Mouse (Mus musculus) kidney, adult 9 months (tissue): ENCODE data around the gene Igf2r.

Experiments
- DNase-seq: peaks from one replicate; pipeline ENCODE4 v3.0.0; 2022

The Igf2r gene

DNA sequence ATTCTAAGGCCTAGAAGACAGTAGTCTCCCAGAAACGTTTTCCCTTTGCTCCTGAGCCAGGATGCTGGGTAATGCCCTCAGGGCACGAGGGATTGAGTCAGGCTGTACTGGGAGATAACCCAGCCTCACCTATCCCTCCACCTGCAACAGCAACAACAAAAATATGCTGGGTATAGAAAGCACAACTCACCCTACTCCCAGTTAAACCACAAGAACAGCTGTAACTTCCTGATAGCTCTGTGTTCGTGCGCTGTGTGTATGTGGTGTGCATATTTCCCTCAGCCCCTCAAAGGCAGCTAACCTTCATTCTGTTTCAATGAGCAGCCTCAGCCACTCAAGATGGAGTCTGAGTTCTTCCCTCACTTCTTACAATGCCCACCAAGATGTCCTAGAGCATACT, 23.7 kb downstream of the Igf2r start:
- no peak for DNase-seq

DNA sequence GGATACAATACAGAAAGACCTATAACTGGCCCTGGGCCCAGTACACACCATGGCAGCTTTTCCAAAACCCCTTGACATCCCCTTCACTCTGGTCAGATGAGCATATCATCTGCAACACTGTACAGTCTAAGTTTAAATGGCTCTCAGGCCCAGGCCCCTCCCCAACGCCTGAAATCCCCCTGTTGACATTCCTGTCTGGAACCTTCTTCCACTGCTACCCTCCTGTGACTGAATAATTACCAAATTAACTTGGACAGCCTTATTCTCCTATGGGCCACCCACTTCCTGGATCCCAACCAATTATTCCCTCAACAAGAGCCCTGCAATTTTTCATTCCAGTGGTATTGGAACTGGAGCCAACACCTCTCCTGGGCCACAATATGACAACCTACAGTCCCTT, 25.4 kb downstream of the Igf2r start:
- no peak for DNase-seq

DNA sequence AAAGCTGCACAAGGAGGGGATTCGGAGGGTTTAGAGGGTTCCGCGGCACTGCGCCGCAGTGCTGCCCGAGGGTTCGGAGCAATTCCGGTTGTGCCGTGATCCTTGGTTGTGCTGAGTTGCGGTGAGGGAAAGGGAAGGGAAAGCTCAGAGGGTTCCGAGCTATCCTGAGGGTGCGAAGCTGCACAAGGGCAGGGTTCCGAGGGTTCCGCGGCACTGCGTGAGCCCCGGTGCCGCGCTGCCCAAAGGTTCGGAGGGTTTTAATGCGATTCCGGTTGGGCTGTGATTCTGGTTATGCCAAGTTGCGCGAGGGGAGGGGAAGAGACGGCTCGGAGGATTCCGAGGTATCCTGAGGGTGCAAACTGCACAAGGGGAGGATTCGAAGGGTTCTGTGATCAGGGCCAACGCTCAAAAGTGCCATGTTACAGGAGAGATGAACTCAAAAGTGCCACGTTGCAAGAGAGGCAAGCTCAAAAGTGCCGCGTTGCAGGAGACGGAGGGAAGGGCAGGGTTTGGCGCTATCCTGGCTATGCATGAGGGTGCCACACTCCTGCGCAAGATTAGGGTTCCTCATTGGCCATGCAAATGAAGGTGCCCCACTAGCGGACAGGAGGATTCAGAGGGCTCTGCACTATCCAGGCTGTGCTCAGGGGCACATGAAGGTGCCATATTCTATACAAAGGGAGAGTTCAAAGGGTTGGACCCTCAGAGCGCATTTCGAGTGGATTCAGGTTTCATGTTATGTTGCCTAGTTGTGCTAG, 27.1 kb downstream of the Igf2r start:
- no peak for DNase-seq

DNA sequence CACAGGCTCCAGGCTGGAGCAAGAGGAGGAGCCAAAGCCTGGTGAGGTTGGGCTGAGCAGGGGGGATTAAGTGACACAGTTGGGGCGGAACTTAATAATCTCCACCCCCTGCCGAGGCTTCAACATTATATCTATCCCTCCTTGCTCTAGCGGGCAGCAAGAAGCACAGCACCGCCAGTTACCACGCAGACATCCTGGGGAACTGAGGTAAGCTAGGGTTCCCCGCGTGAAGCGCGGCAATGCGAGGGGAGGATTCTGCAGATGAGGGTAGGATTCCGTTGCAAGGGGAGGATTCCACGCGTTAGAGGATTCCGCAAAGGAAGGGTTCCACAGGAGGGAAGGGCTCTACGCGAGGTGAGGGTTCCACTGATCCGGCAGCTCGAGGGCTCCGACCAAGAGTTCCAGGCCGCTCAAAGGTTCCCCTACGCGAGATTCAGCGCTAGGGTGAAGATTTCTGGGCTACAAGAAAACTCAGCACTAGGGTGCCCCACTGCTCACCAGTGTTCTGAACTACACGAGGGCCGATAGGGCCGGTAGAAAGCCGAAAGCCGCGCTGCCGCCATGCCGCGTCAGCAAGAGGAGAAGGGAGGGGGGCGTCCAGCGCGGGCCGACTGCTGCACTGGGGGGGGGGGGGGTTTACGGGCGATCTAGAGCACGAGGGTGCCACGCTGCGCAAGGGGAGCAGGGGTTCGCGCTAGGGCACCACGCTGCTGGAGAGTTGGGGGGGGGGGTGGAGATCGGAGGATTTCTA, 28.1 kb downstream of the Igf2r start:
- DNase-seq: peak; percentile 80

DNA sequence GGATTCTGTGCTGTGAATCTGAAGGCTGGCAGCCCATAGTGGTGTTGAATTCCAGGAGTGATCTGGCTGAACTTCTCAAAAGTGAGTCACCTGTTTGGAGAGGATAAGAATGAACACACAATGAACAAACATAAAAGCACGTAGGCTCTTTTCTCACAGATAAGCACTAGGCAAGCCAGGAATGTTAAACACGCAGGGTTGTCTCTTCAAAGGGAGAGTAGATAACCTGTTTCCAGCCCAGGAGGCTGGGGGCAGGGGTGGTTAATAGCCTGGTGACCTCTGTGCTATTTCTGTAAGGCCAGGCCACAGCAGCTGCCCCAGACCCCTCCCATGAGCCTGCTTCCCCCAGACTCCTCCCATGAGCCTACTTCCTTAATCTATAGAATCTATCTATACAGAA, 29.1 kb downstream of the Igf2r start:
- no peak for DNase-seq

DNA sequence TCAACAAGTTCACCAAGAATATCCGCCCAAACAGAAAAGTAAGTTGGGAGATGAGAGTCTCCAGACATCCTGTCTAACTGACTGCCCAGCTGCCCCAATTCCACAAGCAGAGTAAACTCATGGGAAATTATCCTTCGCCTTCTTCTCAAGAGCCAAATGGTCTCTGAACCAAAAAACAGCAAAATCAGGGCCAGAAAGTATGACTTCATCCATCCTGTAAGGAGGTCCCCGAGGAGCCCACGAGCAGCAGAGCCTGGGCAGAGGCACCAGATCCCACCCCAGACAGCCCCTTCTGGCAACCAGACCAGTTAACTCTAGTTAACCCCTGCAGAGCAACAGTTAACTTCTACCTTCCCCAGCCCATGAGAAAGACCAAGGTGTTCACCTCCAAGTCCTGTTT, 29.9 kb downstream of the Igf2r start:
- no peak for DNase-seq

DNA sequence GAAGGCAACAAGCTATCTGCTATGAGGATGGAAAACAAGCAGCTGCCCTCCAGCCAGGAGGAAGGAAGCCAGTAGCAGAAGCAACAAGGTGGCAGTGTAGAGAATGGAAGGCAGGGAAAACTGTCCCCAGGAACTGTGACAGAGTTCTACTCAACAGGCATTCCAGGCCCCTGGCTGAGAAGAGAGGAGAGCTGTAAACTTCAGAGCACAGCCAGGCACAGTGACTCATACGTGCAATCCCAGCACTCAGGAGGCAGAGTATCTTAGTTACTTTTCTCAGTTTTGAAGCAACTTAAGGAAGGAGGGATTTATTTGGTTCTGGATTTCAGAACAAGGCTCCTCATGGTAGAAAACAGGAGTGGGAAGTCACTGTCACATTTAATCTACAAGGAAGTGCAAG, 31.5 kb downstream of the Igf2r start:
- no peak for DNase-seq

DNA sequence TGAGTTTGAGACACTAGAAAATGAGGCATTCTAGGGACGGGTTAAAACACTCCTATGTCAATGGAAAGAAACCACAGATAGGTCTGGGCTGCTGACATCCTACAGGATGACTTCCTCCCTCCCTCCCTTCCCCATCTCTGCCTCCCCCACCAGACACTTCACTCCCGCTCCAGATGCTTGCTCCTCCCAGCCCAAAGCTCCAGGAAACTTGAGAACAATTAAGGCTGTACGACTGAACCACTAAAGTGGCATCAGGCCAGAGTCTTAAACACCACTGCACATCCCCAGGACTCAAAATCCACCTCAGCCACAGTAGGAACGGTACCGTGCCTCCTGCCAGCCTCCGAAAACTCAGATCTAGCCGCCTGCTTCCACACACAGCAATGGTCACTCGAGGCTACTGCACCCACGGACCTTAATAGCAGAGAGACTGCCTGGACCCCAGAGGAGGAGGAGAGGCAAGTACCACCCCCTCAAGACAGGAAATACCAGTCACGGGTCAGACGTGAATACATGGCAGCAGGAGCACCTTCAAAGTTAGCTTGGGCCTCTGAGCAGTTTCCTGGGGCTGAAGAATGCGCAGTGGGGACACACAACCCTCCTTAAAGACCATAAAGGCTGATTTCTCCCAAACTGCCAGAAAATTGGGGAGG, 35.1 kb downstream of the Igf2r start:
- no peak for DNase-seq

DNA sequence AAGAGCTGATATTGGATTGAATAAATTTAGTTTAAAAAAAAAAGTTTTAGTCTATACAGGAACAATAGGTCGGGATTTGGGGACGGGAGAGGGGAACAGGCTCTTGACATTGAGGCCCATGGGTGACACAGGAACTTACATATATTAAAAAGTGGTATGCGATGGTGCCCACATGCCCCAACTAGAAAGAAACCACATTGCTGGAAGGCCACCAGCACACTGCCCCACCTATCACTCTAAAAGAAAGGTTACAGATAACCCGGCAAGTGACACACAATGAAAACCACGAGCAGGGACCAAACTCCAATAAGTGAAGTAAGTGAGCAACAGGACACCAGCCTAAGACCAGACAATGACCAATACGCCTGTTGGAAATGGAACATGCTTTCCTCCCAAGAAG, 36.3 kb downstream of the Igf2r start:
- no peak for DNase-seq

DNA sequence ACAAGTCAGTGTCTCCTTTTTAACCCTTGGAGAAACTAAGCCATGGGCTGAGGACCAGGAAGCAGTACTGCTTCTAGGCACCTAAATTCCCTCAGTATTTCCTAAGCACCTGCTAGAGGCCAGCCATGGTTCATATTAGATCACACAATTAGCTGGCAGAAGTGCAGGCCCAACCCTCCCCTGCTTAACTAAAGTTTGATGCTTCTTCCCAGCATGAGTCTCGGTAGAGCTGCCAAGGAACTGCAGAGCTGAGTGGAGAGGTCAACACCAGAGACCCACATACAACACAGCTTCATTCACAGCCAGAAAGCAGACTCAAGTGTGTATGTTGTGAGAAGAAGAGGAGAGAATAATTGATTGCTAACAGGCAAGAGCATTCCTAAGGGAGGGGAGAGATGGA, 40.9 kb downstream of the Igf2r start:
- DNase-seq: no peak

DNA sequence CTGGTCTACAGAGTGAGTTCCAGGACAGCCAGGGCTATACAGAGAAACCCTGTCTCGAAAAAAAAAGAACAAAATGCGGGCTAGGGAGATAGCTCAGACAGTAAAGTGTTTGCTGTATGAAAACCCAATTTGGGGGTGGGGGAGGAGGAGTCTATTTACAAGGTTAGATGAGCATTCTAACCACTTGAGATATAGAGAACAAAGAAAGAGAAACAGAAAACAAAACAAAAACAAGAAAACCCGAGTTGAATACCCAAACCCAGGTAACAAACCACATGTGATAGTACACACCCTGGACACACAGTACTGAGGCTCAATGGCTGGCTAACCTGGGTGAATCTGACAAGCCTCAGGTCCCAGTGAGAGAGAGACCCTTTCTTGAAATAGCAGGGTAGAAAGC, 41.7 kb downstream of the Igf2r start:
- DNase-seq: no peak

DNA sequence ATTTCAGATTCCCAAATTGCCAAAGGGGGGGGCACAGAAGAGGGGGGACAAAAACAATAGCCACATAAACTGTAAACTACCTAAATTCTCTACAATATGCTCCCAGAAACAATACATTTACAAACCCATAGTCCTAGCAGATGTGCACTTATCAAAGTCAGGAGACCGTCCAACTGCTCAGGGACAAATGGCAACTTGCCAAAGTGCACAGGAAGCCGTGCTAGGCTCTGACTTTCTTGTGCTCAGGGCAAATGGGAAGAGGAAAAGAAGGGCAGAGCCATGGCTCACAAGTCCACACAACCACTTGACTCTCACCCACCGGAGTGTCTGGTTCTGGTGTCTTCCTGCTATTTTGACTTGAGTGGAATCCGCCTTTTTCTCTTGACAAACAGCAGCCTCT, 43.6 kb downstream of the Igf2r start:
- DNase-seq: peak; percentile 67

DNA sequence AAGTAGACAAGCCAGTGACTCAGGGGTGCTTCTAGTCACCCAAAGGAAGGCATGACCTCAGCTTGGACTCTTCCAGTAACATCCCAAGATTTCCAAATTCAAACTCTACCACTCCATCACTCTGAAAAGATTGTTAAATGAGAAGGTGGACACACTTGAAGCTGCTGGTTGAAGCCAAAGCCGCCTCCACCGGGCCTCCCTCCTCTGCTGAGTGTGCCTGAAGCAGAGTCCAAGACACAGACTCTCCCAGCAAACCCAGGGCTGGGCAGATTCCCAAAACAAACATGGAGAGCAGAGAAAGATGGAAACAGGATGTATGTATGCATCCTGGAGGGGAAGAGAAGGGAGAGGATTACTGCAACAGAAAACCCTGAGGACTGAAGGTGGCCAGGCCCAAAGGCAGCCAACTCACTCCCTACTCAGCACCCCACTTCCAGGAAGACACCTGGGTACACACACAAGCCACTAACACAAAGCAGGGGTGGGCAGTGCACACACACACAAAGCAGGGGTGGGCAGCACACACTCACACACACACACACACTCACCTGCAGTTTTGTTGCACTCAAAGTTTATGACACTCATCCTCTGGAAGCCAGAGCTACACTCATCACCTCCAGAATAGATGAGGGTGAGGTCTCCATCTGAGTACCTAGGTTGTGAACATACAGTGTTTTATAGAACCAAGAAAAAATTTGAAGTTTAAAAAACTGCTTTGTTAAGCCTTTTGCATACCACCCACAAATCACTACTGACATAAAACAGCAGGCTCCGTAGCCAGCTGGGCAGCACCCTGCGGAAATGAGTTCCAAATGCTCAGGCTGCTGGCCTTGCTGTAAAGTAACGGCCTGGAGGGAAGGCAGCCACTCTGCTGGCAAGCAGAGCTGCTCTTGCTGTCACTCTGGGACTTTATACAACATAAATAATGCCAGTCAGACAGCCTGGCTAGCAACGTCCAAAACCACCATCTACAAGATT, 44.4 kb downstream of the Igf2r start:
- peak; percentile 39 for DNase-seq

DNA sequence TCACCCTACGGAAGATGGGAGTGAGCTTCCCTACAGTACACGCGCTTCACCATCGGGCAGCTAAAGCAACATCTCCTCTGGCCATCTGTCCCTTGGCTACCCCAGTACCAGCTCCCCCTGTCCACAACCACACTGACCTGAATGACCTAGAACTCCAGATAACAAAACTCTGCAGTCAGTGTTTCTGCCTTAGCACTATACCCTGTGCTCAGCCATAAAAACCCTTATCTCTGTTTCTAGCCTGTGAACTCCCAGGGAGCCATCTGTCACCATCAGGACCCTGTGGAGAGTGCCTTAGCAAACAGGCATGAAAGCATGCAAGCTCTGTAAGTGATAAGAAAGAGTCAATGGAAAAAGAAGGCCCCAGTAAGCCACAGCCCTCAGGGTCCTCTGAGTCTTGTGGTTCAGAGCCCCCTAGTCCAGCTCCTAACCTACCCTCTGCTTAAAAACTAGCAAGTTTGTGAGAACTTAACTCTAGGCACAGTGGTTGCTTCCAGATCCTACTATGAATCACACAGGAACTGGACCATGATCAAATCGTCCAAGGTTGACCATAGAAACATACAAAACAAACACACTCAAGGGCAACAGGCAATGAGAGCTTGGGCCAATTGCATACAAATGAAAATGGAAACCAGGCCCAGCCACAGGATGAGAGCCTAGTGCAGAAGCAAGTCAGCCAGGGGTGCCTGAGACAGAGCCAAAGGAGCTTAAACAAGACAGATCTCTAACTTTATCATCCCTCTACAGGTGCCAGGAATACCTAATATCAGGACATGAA, 45.3 kb downstream of the Igf2r start:
- DNase-seq: peak; percentile 33

DNA sequence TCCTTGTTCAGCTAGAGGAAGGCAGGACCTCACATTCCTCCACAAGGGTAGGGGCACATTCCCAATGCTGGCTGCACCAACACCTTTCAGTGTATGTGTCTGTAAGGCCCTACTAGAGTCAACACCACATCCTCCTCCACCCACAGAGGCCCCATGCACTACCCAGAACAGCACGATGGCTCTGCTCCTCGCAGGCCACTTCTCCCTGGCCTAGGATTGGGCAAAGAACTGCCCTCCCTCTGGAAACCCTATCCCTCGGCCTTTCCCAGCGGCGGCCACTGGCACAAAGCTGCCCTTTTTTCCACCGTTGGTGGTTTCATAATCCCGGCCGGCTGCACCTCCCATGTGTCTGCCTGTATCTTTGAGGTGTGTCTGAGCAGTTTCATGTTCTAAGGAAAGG, 46.8 kb downstream of the Igf2r start:
- DNase-seq: peak; percentile 21

DNA sequence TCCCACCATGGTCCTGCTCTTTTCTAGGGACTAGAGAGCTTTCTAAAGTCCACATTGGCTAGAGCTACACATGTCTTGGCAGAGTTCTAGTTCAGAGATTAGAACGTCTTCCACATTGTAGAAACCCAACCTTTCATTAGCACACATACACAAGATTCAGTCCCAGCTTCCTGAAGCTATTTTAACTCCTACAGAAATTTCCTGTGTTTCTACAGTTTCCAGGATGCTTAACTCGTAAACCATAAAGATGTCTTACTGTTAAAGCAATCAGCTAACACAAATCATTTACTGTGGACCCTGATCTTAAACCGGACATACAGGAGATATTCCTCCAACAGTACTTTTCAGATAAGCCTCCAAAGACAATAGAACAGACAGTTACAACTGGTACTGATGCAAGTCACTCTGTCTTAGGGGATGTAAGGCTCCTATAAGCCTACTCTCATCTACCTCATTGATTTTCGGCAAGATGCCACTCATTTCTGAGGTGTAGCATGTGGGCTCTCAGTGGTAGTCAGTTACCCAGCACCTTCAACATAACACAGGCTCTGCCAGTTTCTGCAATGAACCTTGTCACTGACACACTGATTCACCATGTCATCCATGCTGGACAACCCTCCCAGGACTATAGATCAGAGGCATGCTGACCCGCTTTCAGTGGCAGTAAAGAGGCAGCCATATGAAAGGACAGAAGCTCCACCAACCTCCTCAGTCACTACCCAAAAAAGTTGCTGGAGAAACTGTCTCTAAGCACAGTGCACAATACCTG, 48.2 kb downstream of the Igf2r start:
- DNase-seq: no peak

DNA sequence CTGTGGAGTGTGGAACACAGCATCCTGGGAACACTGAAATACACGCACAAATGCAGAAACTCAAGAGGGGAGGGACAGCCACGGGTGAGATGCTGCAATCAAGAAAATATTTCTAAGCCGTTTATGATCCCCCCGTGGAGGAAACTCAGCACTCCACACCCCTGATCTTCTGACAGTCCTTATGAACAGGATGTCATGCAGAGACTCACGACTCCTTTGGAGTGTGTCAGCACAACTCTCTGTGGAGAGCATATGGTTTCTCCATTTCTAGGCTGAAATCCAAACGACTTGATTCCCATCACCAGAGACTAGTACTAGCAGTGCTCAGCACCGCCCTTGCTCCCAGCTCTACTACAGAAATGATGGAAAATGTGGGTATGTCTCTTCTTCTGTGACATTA, 51.2 kb downstream of the Igf2r start:
- DNase-seq: no peak

DNA sequence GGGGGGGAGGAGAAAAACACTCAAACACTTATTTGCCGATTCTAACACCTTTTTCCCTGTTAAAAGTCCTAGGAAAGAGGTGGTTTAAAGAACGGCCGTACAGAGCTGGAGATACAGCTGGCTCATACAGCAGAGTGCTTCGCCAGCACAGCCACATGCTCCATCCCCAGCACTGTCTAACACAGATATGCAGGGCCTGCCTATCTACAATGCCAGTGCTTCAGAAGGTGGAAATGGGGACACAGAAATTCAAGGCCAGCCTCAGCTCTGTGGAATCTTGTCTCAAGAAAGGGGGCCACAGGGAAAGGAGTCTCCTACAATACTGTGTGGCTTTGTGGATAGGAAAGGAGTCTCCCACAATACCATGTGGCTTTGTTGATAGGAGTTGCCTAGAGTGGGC, 52.0 kb downstream of the Igf2r start:
- DNase-seq: no peak

DNA sequence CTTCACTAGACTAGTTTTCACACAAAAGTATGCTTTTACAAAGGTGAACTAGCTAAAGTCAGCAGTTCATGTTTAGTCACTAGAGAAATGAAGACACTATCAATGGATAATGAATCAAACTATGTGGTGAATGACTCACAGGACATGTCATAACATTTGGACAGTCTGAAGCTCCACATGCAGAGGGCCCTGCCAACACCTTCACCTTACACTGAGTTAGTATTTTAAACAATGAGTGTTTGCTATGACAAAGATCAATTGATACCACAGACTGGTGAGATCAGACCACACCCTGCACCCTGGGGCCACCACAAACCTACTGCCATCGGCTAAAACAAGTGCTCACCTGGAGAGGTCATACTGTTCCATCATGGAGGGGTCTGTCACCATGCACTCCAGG, 54.4 kb downstream of the Igf2r start:
- no peak for DNase-seq

DNA sequence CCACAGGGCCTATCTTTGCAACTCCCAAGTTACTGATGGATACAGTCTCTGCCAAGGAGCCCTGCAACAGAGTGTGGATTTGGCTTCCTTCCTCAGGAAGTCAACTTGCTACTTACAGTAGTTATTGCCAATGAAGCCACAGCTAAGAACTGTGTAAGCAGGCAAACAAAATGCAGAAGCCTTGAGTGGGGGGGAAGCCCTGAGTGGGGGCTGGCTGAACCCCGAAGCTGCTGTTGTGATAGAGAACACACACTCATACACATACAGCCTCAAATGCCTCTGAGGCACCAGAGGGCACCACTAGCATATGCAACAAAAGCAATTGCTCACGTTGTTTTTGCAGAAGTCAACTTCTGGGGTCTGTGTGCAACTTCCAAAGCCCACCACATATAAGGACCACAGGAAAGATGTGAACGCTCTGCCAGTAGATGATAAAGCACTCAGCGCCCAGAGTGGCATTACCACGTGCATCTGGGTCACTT, 55.3 kb downstream of the Igf2r start:
- peak; percentile 19 for DNase-seq

DNA sequence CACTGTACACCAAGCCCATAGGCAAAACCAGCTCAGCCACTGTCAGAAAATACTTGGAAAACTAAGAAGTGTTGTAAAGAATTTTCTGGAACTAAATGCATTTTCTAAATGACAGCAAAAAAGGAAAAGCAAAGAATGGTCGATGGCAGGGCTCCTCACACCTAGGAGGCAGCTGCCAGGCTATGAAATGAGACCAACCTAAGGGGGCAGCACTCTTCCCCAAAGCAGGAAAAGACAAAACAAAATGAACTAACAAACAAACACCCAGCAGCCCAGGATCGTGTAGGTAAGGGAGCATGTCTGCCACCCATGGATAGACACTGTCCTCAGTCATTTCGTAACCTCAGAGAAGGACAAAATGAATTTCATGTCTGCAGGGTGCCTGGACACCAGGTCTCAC, 56.5 kb downstream of the Igf2r start:
- DNase-seq: no peak
